Mouse (Mus musculus) ES-Bruce4 (cell line): ENCODE measurements around the gene Fmc1.

Experiments
- CTCF ChIP-seq: IDR thresholded peaks from one replicate; pipeline ENCODE4 v1.8.1; 2011; ENCODE audit warnings: low read depth, low read length
- POLR2A ChIP-seq: IDR thresholded peaks from one replicate; pipeline ENCODE4 v1.8.1; 2011; ENCODE audit warnings: low read length; ENCODE audit not compliant: insufficient read depth

- TF ChIP-seq POLR2A (no peak), CTCF (no peak)
Observed at GRCm38 (mm10) chr6:38512830-38513229, 20.5 kb upstream of the Fmc1 start.
